ENCODE assay signal across 14 mouse cellular contexts in genomic region chr6:137155196-137156137, GRCm38 (mm10). TPM values are rescaled to one million over a fixed set of nuclear protein-coding genes. Genes with fewer than 3 reads are reported as not detected.
DNase-seq lines count a peak whose midpoint lies in the region; ATAC-seq lines count a peak whose summit lies in the region.
"Had no signal": no experiment of that assay in that cellular context is flagged by ENCODE, and none has a peak within 500 bp of the region (broad histone marks: within the 10 kb centered on the region; RNA-seq: fewer than 3 reads in every experiment).

No protein-coding gene starts in this region.

- 55% methylated on average over 26 of the region's 26 CpGs for WGBS in limb, embryonic 11.5 days
- 72% methylated on average over 26 of the region's 26 CpGs for WGBS in limb, embryonic 10.5 days
- WGBS in limb, embryonic 15.5 days = 44% methylated on average over 26 of the region's 26 CpGs

- no peaks in the 10 kb centered on the region for H3K4me1 ChIP-seq in limb, embryonic 11.5 days (ENCODE audit: control insufficient read depth, insufficient read depth, low read length)
- H3K4me1 ChIP-seq in limb, embryonic 10.5 days = peaks cover 7% of the 10 kb centered on the region; the same call in 1 of the 2 replicates
- H3K4me1 ChIP-seq in limb, embryonic 15.5 days = peaks cover 15% of the 10 kb centered on the region
- H3K4me1 ChIP-seq: hindbrain, embryonic 15.5 days; liver, embryonic 12.5 days; midbrain, embryonic 15.5 days had no signal

- intact Hi-C loops in gastrocnemius, postnatal 14 days (cut with DNase I; ENCODE audit: low total_unique reads) = no loop called here

- peak; percentile 34; the same call in 1 of the 2 replicates for ATAC-seq in frontal cortex, adult (ENCODE audit: low TSS enrichment)
- ATAC-seq in limb, embryonic 11.5 days (ENCODE audit: insufficient number of reproducible peaks, low FRiP score, low TSS enrichment, low read depth) = no peak
- ATAC-seq in limb, embryonic 15.5 days (ENCODE audit: insufficient number of reproducible peaks, low FRiP score, low TSS enrichment, low read depth) = no peak
- no peak for ATAC-seq in megakaryocyte, adult 5-6 weeks (ENCODE audit: poor library complexity, severe bottlenecking)
- ATAC-seq: CD4-positive, CD25-positive, alpha-beta regulatory T cell, adult 4 months; liver, embryonic 12.5 days; midbrain, embryonic 15.5 days had no signal

- no peaks in the 10 kb centered on the region for H3K9me3 ChIP-seq in limb, embryonic 11.5 days (ENCODE audit: control insufficient read depth, low read length)
- no peaks in the 10 kb centered on the region for H3K9me3 ChIP-seq in limb, embryonic 10.5 days (replicated peaks)
- no peaks in the 10 kb centered on the region for H3K9me3 ChIP-seq in limb, embryonic 15.5 days
- H3K9me3 ChIP-seq: hindbrain, embryonic 15.5 days; liver, embryonic 12.5 days; midbrain, embryonic 15.5 days had no signal

- no peaks in the 10 kb centered on the region for H3K27me3 ChIP-seq in limb, embryonic 11.5 days (ENCODE audit: control insufficient read depth, insufficient read depth, low read length)
- no peaks in the 10 kb centered on the region for H3K27me3 ChIP-seq in limb, embryonic 10.5 days (ENCODE audit: low read depth, poor library complexity, severe bottlenecking)
- no peaks in the 10 kb centered on the region for H3K27me3 ChIP-seq in limb, embryonic 15.5 days
- H3K27me3 ChIP-seq: hindbrain, embryonic 15.5 days; liver, embryonic 12.5 days; midbrain, embryonic 15.5 days had no signal

- H3K4me3 ChIP-seq in limb, embryonic 11.5 days (ENCODE audit: low read depth, low read length) = no peak overlapping the region
- no peak overlapping the region for H3K4me3 ChIP-seq in limb, embryonic 10.5 days
- peak overlapping the region; percentile 12; the same call in 1 of the 2 replicates for H3K4me3 ChIP-seq in limb, embryonic 15.5 days
- H3K4me3 ChIP-seq: gastrocnemius, adult 2 months; hindbrain, embryonic 15.5 days; liver, embryonic 12.5 days; midbrain, embryonic 15.5 days had no signal

- peak overlapping the region; percentile 12; the same call in 1 of the 2 replicates for H3K4me2 ChIP-seq in limb, embryonic 11.5 days (ENCODE audit: low read depth, severe bottlenecking)
- H3K4me2 ChIP-seq in limb, embryonic 15.5 days = peak overlapping the region; percentile 34
- H3K4me2 ChIP-seq: hindbrain, embryonic 15.5 days; liver, embryonic 12.5 days; midbrain, embryonic 15.5 days had no signal

- no peak overlapping the region for H3K27ac ChIP-seq in limb, embryonic 11.5 days (replicated peaks; ENCODE audit: low read depth, low read length)
- H3K27ac ChIP-seq in limb, embryonic 10.5 days = no peak overlapping the region
- peak overlapping the region; percentile 50 for H3K27ac ChIP-seq in limb, embryonic 15.5 days
- H3K27ac ChIP-seq: gastrocnemius, adult 2 months; hindbrain, embryonic 15.5 days; midbrain, embryonic 15.5 days had no signal

- DNase-seq in frontal cortex, adult 2 months (ENCODE audit: extremely low spot score in 1 of 2, low spot score in 1 of 2) = no peak
- DNase-seq in limb, embryonic 11.5 days (ENCODE audit: low spot score) = no peak
- no peak for DNase-seq in limb, embryonic 10.5 days (ENCODE audit: low spot score)
- peak; percentile 80 for DNase-seq in adrenal gland, adult 8-10 months
- no peak for DNase-seq in gastrocnemius, postnatal 14 days
- DNase-seq: right cerebral cortex, postnatal 14 days had no signal

- no peaks in the 10 kb centered on the region for H3K36me3 ChIP-seq in limb, embryonic 11.5 days (ENCODE audit: control insufficient read depth, insufficient read depth, low read length)
- H3K36me3 ChIP-seq in limb, embryonic 10.5 days = no peaks in the 10 kb centered on the region
- H3K36me3 ChIP-seq in limb, embryonic 15.5 days = no peaks in the 10 kb centered on the region
- H3K36me3 ChIP-seq: hindbrain, embryonic 15.5 days; liver, embryonic 12.5 days; midbrain, embryonic 15.5 days had no signal

- H3K9ac ChIP-seq in limb, embryonic 11.5 days (ENCODE audit: low read length) = no peak overlapping the region
- no peak overlapping the region for H3K9ac ChIP-seq in limb, embryonic 15.5 days
- H3K9ac ChIP-seq: hindbrain, embryonic 15.5 days; liver, embryonic 12.5 days; midbrain, embryonic 15.5 days had no signal

RNA-seq across cellular contexts. Expression of gene Rerg, which starts 14.8 kb away (rescaled TPM):
- polyA plus RNA-seq in frontal cortex, adult 2 months (2012; rRNA removed) = 18.4 and 22.2 TPM in 2 replicates
- 0.85 and 1.3 TPM in 2 replicates for polyA plus RNA-seq in limb, embryonic 11.5 days (2014; fragmentation: Nextera tagmentation; extraction: Ambion mirVana)
- 1.2 and 1.3 TPM in 2 replicates for polyA plus RNA-seq in limb, embryonic 10.5 days (2016; fragmentation: Nextera tagmentation; extraction: Ambion mirVana)
- 100 to 1,000 TPM; 112 to 256 (median 151) TPM for total RNA-seq in adrenal gland, adult 8-10 months (2022)
- polyA plus RNA-seq in limb, embryonic 15.5 days (2015; fragmentation: Nextera tagmentation; extraction: Ambion mirVana) = 34.6 and 39.4 TPM in 2 replicates
- total RNA-seq in gastrocnemius, postnatal 14 days (2021) = 1 to 10 TPM; 2.1 to 4.4 TPM
- not detected in 2 replicates for total RNA-seq in megakaryocyte, adult 5-6 weeks (2015)
- total RNA-seq in megakaryocyte, adult 5-6 weeks (2017) = not detected in 2 replicates
- polyA plus RNA-seq: CD4-positive, CD25-positive, alpha-beta regulatory T cell, adult 4 months had no signal
